Mouse (Mus musculus): ENCODE results near the gene Olfr218. TPM values are rescaled to one million over a fixed set of nuclear protein-coding genes. Genes with fewer than 3 reads are reported as not detected.
"Not testable (repeated sequence)": the region's sequence is repeated elsewhere in the genome, so short reads cannot be mapped to it uniquely, and the experiment has no call there.

Olfr218 gene
- not detected in 2 replicates for polyA plus RNA-seq (2012; rRNA removed)

DNA sequence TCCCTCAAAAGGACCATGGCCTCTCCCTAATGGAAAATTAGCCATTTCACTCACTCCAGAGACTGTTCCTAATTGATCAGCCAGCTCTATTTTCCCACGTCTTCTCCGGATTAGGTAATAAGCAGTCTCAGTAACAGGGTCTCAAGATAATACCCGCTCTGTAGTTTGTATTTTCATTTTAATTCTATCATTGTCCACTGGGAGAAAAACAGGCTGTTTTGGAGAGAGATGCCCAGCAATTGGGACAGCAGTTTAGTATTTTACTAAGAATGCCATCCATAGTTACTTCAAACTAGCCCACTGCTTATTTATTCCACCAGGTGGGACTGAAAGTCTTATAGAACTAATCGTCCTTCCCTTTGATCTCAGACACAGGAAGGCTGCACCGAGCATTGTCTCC, at the start of gene Olfr218:
Gene Olfr218, plus strand, starts transcription at position 301 of the 400 bp plus-strand sequence.
- TF ChIP-seq POLR2A (IDR thresholded peaks at IDR 0.05; ENCODE audit: borderline replicate concordance, insufficient read depth, low read length) = no peak
- TF ChIP-seq CTCF (IDR thresholded peaks at IDR 0.05; ENCODE audit: borderline replicate concordance, insufficient read depth, low read depth, low read length) = no peak
- DNase-seq = no peak
- Histone ChIP-seq H3K4me3 (replicated peaks; ENCODE audit: insufficient read depth, low read depth, low read length) (no peak within 1 kb of the TSS), H3K4me1 (ENCODE audit: control insufficient read depth, insufficient read depth, low read length) (no peaks in the 10 kb centered on the region), H3K27me3 (ENCODE audit: control insufficient read depth, insufficient read depth, low read length) (no peaks in the 10 kb centered on the region), H3K27ac (ENCODE audit: insufficient read depth, low read length) (no peak within 1 kb of the TSS)
- WGBS = 83% methylated on average over 5 of the region's 5 CpGs

DNA sequence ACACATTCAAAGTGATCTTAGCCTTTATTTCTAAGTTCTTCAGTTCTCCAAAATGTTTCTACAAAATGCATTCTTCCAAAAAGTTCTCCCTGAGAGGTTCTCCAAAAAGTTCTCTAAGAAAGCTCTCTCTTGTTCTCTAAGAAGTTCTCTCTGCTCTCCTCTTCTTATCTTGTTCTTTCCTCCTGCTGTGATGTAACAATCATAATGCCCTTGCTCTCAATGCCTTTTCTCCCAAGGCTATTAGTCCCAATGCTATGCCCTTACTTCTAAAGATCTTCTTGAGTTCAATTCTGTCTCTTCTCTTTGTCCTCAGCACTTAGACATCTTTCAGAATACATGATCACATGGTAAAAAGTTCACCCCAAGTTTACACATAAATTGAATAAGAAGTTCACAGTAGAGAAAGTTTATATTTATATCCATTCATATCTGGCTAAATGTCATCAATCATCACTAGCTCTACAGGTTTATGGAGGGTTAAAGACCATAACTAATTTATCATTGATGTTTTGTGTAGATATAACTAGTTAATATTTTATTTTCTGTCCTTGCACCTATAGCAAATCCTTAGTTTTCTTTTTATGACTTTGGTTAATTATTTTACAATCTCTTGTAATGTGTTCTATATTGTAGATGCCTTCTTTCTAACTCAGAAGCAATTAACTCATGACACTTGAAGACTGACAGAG, 23.3 kb upstream of the Olfr218 start:
- H3K4me1 ChIP-seq (ENCODE audit: control insufficient read depth, insufficient read depth, low read length) = no peaks in the 10 kb centered on the region

DNA sequence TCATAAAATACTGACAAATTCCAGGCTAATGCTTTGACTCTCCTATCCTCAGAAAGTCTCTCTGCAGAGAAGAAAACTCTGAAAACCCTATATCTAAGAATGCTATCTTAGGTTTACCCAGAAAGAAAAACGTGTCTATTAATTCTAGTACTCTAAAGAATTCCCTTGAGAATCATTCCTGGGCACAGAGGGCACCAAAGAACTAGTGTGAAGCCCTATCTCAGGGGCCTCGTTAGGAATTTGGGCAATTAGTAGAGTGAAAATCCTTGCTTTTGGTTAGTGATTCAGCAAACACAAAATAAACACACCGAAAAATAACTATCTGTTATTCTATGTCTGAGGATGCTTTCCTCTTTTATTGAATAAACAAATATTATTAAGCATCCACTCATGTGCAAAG, 7.1 kb upstream of the Olfr218 start, which contains the start of gene Olfr1406:
Gene Olfr1406, minus strand, starts transcription at position 101 of the 400 bp plus-strand sequence.
- no peaks in the 10 kb centered on the region for H3K27me3 ChIP-seq (ENCODE audit: control insufficient read depth, insufficient read depth, low read length)
- TF ChIP-seq POLR2A (IDR thresholded peaks at IDR 0.05; ENCODE audit: borderline replicate concordance, insufficient read depth, low read length) (no peak), CTCF (IDR thresholded peaks at IDR 0.05; ENCODE audit: borderline replicate concordance, insufficient read depth, low read depth, low read length) (no peak)
- WGBS = 55% methylated on average over 3 of the region's 3 CpGs
- no peak for DNase-seq
- no peak within 1 kb of the TSS for H3K27ac ChIP-seq (ENCODE audit: insufficient read depth, low read length)
- no peak within 1 kb of the TSS for H3K4me3 ChIP-seq (replicated peaks; ENCODE audit: insufficient read depth, low read depth, low read length)
- H3K4me1 ChIP-seq (ENCODE audit: control insufficient read depth, insufficient read depth, low read length) = no peaks in the 10 kb centered on the region

More for the DNA sequence above, 23.3 kb upstream of the Olfr218 start:
- no peak for DNase-seq
- no peaks in the 10 kb centered on the region for H3K27me3 ChIP-seq (ENCODE audit: control insufficient read depth, insufficient read depth, low read length)
- H3K4me3 ChIP-seq (replicated peaks; ENCODE audit: insufficient read depth, low read depth, low read length) = no peak overlapping the region
- TF ChIP-seq POLR2A (IDR thresholded peaks at IDR 0.05; ENCODE audit: borderline replicate concordance, insufficient read depth, low read length) (no peak), CTCF (IDR thresholded peaks at IDR 0.05; ENCODE audit: borderline replicate concordance, insufficient read depth, low read depth, low read length) (no peak)
- H3K27ac ChIP-seq (ENCODE audit: insufficient read depth, low read length) = no peak overlapping the region

DNA sequence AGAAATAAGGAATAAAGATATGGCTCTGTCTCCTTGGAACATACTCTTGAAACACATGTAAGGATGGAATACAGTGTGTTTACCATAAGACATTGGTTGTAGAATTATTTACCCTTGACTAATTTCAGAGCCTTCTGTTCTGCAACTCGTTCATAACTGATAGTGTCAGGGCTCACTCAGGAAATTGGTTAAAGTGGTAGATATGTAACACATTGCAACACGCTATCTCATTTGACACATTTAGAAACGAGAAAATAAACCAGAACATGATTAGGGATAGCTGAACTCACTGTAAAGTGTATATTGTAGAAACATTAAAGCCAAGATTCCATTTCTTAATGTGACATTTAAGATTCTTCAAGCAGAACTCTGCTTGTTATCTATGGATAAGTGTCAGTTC, 5.5 kb upstream of the Olfr218 start:
- no peak for DNase-seq
- 71% methylated on average over 3 of the region's 3 CpGs for WGBS
- TF ChIP-seq CTCF (IDR thresholded peaks at IDR 0.05; ENCODE audit: borderline replicate concordance, insufficient read depth, low read depth, low read length) (no peak), POLR2A (IDR thresholded peaks at IDR 0.05; ENCODE audit: borderline replicate concordance, insufficient read depth, low read length) (no peak)

DNA sequence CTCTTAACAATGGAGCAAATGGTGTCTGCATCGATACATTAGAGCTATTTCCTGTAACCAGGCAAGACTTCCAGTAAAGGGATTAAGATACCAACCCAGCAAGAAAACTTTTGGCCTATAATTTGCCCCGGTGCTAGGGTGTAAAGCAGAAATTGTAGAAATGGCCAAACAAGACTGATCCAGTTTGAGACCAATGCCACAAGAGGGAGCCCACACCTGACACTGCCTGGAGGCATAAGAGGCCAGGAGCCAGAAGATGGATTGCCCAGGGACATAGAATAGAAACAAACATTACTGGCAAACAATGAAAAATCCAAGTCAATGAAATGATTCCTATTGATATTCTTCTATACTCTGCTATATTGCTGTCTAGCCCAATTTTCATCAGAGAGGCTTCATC, 1.2 kb upstream of the Olfr218 start:
- 84% methylated on average over 2 of the region's 2 CpGs for WGBS
- TF ChIP-seq CTCF (IDR thresholded peaks at IDR 0.05; ENCODE audit: borderline replicate concordance, insufficient read depth, low read depth, low read length) = no peak
- no peak for TF ChIP-seq POLR2A (IDR thresholded peaks at IDR 0.05; ENCODE audit: borderline replicate concordance, insufficient read depth, low read length)
- DNase-seq = no peak

More for the DNA sequence above, 5.5 kb upstream of the Olfr218 start:
- Histone ChIP-seq H3K27me3 (ENCODE audit: control insufficient read depth, insufficient read depth, low read length) (no peaks in the 10 kb centered on the region), H3K4me3 (replicated peaks; ENCODE audit: insufficient read depth, low read depth, low read length) (no peak overlapping the region), H3K27ac (ENCODE audit: insufficient read depth, low read length) (no peak overlapping the region), H3K4me1 (ENCODE audit: control insufficient read depth, insufficient read depth, low read length) (no peaks in the 10 kb centered on the region)

DNA sequence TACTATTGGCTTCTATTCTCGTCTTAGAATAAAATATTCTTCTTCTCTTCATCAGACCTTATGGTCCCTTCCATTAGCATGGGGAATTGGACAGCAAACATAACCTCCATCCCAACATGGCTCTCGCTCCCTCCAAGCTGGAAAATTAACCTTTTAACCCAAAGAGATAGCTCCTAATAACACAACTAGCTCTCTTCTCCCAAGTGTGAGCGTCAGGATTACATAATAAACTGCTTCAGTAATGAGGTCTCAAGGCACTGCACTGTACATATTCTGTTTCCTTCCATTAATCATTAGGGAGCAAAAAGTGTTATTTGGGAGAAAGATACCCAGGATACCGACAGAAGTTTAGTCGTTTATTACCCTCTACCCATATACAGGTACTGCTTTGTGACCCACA, 14.5 kb downstream of the Olfr218 start, which contains the start of gene Olfr1404:
Gene Olfr1404, plus strand, starts transcription at position 301 of the 400 bp plus-strand sequence.
- H3K27ac ChIP-seq (ENCODE audit: insufficient read depth, low read length) = no peak within 1 kb of the TSS
- DNase-seq = no peak
- no peaks in the 10 kb centered on the region for H3K4me1 ChIP-seq (ENCODE audit: control insufficient read depth, insufficient read depth, low read length)
- 83% methylated on average over 5 of the region's 5 CpGs for WGBS
- no peak within 1 kb of the TSS for H3K4me3 ChIP-seq (replicated peaks; ENCODE audit: insufficient read depth, low read depth, low read length)
- no peak for TF ChIP-seq CTCF (IDR thresholded peaks at IDR 0.05; ENCODE audit: borderline replicate concordance, insufficient read depth, low read depth, low read length)
- no peak for TF ChIP-seq POLR2A (IDR thresholded peaks at IDR 0.05; ENCODE audit: borderline replicate concordance, insufficient read depth, low read length)
- no peaks in the 10 kb centered on the region for H3K27me3 ChIP-seq (ENCODE audit: control insufficient read depth, insufficient read depth, low read length)

More for the DNA sequence above, 1.2 kb upstream of the Olfr218 start:
- Histone ChIP-seq H3K4me1 (ENCODE audit: control insufficient read depth, insufficient read depth, low read length) (no peaks in the 10 kb centered on the region), H3K27me3 (ENCODE audit: control insufficient read depth, insufficient read depth, low read length) (no peaks in the 10 kb centered on the region), H3K4me3 (replicated peaks; ENCODE audit: insufficient read depth, low read depth, low read length) (no peak overlapping the region), H3K27ac (ENCODE audit: insufficient read depth, low read length) (no peak overlapping the region)

DNA sequence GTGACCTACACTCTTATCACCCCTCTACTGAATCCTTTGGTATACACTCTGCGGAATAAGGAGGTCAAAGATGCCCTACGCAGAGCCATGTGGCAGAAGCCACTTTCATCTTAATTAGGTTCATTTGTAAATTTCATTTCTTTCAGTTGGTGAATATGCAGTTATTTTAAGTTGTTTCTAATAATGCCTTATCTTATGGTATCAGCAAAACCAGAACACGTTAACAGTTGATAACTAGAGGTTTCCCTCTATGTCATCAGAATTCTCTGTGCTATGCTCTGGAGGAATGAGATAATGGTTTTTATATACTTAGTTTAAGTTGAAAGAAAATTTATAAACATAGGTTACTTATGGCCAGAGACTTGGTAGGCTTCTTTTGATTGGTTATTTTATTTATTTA, 18.9 kb downstream of the Olfr218 start:
- H3K4me3 ChIP-seq (replicated peaks; ENCODE audit: insufficient read depth, low read depth, low read length) = no peak overlapping the region
- DNase-seq = no peak
- no peaks in the 10 kb centered on the region for H3K4me1 ChIP-seq (ENCODE audit: control insufficient read depth, insufficient read depth, low read length)
- no peak for TF ChIP-seq POLR2A (IDR thresholded peaks at IDR 0.05; ENCODE audit: borderline replicate concordance, insufficient read depth, low read length)
- TF ChIP-seq CTCF (IDR thresholded peaks at IDR 0.05; ENCODE audit: borderline replicate concordance, insufficient read depth, low read depth, low read length) = no peak
- WGBS = 93% methylated on average over 3 of the region's 3 CpGs
- H3K27ac ChIP-seq (ENCODE audit: insufficient read depth, low read length) = no peak overlapping the region
- H3K27me3 ChIP-seq (ENCODE audit: control insufficient read depth, insufficient read depth, low read length) = no peaks in the 10 kb centered on the region

DNA sequence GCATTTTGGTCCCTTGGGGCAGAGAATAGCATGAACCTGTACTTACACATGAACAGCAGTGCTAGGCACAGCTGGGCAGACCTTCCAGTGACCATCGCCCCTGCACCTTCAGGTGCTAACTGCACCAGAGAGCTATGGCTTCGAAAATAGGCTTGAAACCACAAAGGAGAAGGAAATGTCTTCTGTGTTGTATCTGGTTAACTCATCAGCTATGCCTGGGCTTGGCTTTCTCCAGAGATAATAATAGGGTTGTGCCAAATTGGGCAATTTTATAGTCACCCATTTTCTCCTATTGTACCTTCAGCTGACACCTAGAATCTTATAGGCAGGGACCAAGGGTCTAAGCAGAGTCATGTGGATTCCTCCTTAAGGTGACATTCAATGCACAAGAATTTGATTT, 29.5 kb downstream of the Olfr218 start, which contains the start of gene Fcer1a:
Gene Fcer1a, minus strand, starts transcription at position 134 of the 400 bp plus-strand sequence.
- TF ChIP-seq CTCF (IDR thresholded peaks at IDR 0.05; ENCODE audit: borderline replicate concordance, insufficient read depth, low read depth, low read length) = no peak
- no peak for TF ChIP-seq POLR2A (IDR thresholded peaks at IDR 0.05; ENCODE audit: borderline replicate concordance, insufficient read depth, low read length)
- no peaks in the 10 kb centered on the region for H3K27me3 ChIP-seq (ENCODE audit: control insufficient read depth, insufficient read depth, low read length)
- no peak for DNase-seq
- H3K4me1 ChIP-seq (ENCODE audit: control insufficient read depth, insufficient read depth, low read length) = no peaks in the 10 kb centered on the region
- 92% methylated on average over 2 of the region's 2 CpGs for WGBS
- H3K4me3 ChIP-seq (replicated peaks; ENCODE audit: insufficient read depth, low read depth, low read length) = no peak within 1 kb of the TSS
- H3K27ac ChIP-seq (ENCODE audit: insufficient read depth, low read length) = no peak within 1 kb of the TSS

DNA sequence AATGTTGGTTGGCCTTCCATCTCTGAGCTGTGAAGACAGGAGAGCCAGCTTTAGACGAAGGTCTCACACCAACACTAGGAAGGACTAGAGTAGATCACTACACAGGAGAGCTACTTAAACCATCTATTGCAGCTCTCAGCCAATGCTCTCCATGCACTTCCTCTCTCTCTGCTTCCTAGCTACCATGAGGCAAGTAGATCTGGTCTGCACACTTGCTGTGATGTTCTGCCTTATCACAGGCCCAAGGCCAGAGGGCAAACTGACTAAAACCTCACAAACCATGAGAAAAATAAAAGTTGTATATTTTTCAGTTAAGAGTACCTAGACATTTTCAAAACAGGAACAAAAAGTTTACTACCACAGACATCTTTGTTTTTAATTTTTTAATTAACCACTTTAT, 39.4 kb downstream of the Olfr218 start:
- H3K27me3 ChIP-seq (ENCODE audit: control insufficient read depth, insufficient read depth, low read length); H3K27ac ChIP-seq (ENCODE audit: insufficient read depth, low read length); H3K4me3 ChIP-seq (replicated peaks; ENCODE audit: insufficient read depth, low read depth, low read length); H3K4me1 ChIP-seq (ENCODE audit: control insufficient read depth, insufficient read depth, low read length); DNase-seq: not testable (repeated sequence)
- WGBS = 77% methylated on average over 1 of the region's 1 CpGs

All from cerebellum, adult 2 months (tissue).